Mouse (Mus musculus) embryonic facial prominence, embryonic 11.5 days (tissue): ENCODE measurements at regions not wholly inside any gene's neighbourhood (a gene's known extent, or its start where the extent isn't known, plus 50 kb on each side); places are given as distances from the start of the nearest gene placed in this dataset.

Experiments
- ATAC-seq: fragments of 200-750 bp; cut with Nextera tagmentation; replicated peaks from 2 replicates; pipeline ENCODE4 v1.8.0; 2017; ENCODE audit warnings: low read depth; ENCODE audit not compliant: insufficient number of reproducible peaks, low FRiP score, low TSS enrichment
- DNase-seq: peaks from one replicate; pipeline ENCODE4 v3.0.0-alpha.2; 2015; ENCODE audit warnings: low spot score
- H3K27ac ChIP-seq: fragments of 300-500 bp; sonication (generic); replicated peaks from 2 replicates; pipeline ENCODE4 v1.5.1; 2014; ENCODE audit warnings: mild to moderate bottlenecking, low read depth, low read length, control low read depth
- H3K27me3 ChIP-seq: fragments of 300-500 bp; sonication (generic); 2 replicates; pipeline ENCODE4 v1.6.1; 2014; ENCODE audit warnings: mild to moderate bottlenecking, low read length, moderate library complexity, mixed read lengths; ENCODE audit not compliant: control insufficient read depth, insufficient read depth
- H3K36me3 ChIP-seq: fragments of 300-500 bp; sonication (generic); replicated peaks from 2 replicates; pipeline ENCODE4 v1.6.1; 2014; ENCODE audit warnings: low read depth, mild to moderate bottlenecking, low read length, moderate library complexity, mixed read lengths; ENCODE audit not compliant: control insufficient read depth, insufficient read depth
- H3K4me1 ChIP-seq: fragments of 300-500 bp; sonication (generic); 2 replicates; pipeline ENCODE4 v1.6.1; 2014; ENCODE audit warnings: low read length, mixed read lengths; ENCODE audit not compliant: control insufficient read depth, insufficient read depth
- H3K4me2 ChIP-seq: fragments of 300-500 bp; sonication (generic); 2 replicates; pipeline ENCODE4 v1.6.1; 2014; ENCODE audit warnings: low read depth, mild to moderate bottlenecking, control low read depth, low read length, moderate library complexity
- H3K4me3 ChIP-seq: fragments of 300-500 bp; sonication (generic); 2 replicates; pipeline ENCODE4 v1.5.1; 2014; ENCODE audit warnings: low read depth, low read length, control low read depth
- H3K9ac ChIP-seq: fragments of 300-500 bp; sonication (generic); replicated peaks from 2 replicates; pipeline ENCODE4 v1.6.1; 2014; ENCODE audit warnings: mild to moderate bottlenecking, control low read depth, low read length
- H3K9me3 ChIP-seq: fragments of 300-500 bp; sonication (generic); replicated peaks from 2 replicates; pipeline ENCODE4 v1.6.1; 2016; ENCODE audit warnings: mild to moderate bottlenecking, low read length, inconsistent platforms, mixed read lengths; ENCODE audit not compliant: control insufficient read depth
- WGBS: fragments of 180-500 bp; shearing (Covaris S2); extraction: QIAGEN DNeasy Blood & Tissue Kit; methylation state at CpG from one replicate; pipeline ENCODE4 v1.1.7; 2014; 5-methylcytosine and 5-hydroxymethylcytosine counted together

GRCm38 (mm10) chr4:72688842-72689241 is 163.6 kb downstream of the Aldoart1 start:
- H3K9me3 ChIP-seq: no peaks in the 10 kb centered on the region
- no peaks in the 10 kb centered on the region for H3K27me3 ChIP-seq
- H3K4me2 ChIP-seq: no peak overlapping the region
- no peak for DNase-seq
- no peak for ATAC-seq
- H3K36me3 ChIP-seq: no peaks in the 10 kb centered on the region
- no peak overlapping the region for H3K9ac ChIP-seq
- H3K27ac ChIP-seq: no peak overlapping the region
- H3K4me3 ChIP-seq: no peak overlapping the region
- no peaks in the 10 kb centered on the region for H3K4me1 ChIP-seq
- WGBS: 84% methylated on average over 4 of the region's 4 CpGs

GRCm38 (mm10) chr4:72674006-72674405 is 178.4 kb downstream of the Aldoart1 start:
- ATAC-seq: no peak
- H3K4me2 ChIP-seq: no peak overlapping the region
- H3K27ac ChIP-seq: no peak overlapping the region

GRCm38 (mm10) chr4:72671652-72672411 is 180.6 kb downstream of the Aldoart1 start:
- H3K27me3 ChIP-seq: no peaks in the 10 kb centered on the region
- no peaks in the 10 kb centered on the region for H3K36me3 ChIP-seq
- ATAC-seq (peak; percentile 62; the same call in 1 of the 2 replicates), DNase-seq (peak; percentile 22)
- no peak overlapping the region for H3K4me3 ChIP-seq
- H3K4me2 ChIP-seq: no peak overlapping the region
- no peak overlapping the region for H3K9ac ChIP-seq
- 61% methylated on average over 5 of the region's 5 CpGs for WGBS
- H3K27ac ChIP-seq: no peak overlapping the region
- H3K9me3 ChIP-seq: no peaks in the 10 kb centered on the region
- no peaks in the 10 kb centered on the region for H3K4me1 ChIP-seq

More at GRCm38 (mm10) chr4:72674006-72674405, 178.4 kb downstream of the Aldoart1 start:
- Histone ChIP-seq H3K4me3 (no peak overlapping the region), H3K9me3 (no peaks in the 10 kb centered on the region), H3K9ac (no peak overlapping the region), H3K4me1 (no peaks in the 10 kb centered on the region), H3K27me3 (no peaks in the 10 kb centered on the region), H3K36me3 (no peaks in the 10 kb centered on the region)
- DNase-seq: no peak
- WGBS: 72% methylated on average over 2 of the region's 2 CpGs

GRCm38 (mm10) chr4:72669827-72670494 is 182.5 kb downstream of the Aldoart1 start:
- ATAC-seq: no peak
- 79% methylated on average over 5 of the region's 5 CpGs for WGBS

GRCm38 (mm10) chr4:72664379-72664778 is 188.1 kb downstream of the Aldoart1 start:
- H3K4me2 ChIP-seq: no peak overlapping the region
- no peaks in the 10 kb centered on the region for H3K27me3 ChIP-seq
- H3K36me3 ChIP-seq: no peaks in the 10 kb centered on the region
- ATAC-seq (no peak), DNase-seq (no peak)
- no peaks in the 10 kb centered on the region for H3K9me3 ChIP-seq
- no peak overlapping the region for H3K4me3 ChIP-seq
- H3K4me1 ChIP-seq: no peaks in the 10 kb centered on the region
- H3K9ac ChIP-seq: no peak overlapping the region
- H3K27ac ChIP-seq: no peak overlapping the region

More at GRCm38 (mm10) chr4:72669827-72670494, 182.5 kb downstream of the Aldoart1 start:
- H3K9ac ChIP-seq: no peak overlapping the region
- no peak overlapping the region for H3K4me2 ChIP-seq
- H3K27me3 ChIP-seq: no peaks in the 10 kb centered on the region
- DNase-seq: no peak
- no peaks in the 10 kb centered on the region for H3K4me1 ChIP-seq
- no peak overlapping the region for H3K4me3 ChIP-seq
- H3K9me3 ChIP-seq: no peaks in the 10 kb centered on the region
- no peak overlapping the region for H3K27ac ChIP-seq
- no peaks in the 10 kb centered on the region for H3K36me3 ChIP-seq

- Histone ChIP-seq H3K4me2 (no peak overlapping the region), H3K4me1 (no peaks in the 10 kb centered on the region), H3K9me3 (no peaks in the 10 kb centered on the region), H3K27me3 (no peaks in the 10 kb centered on the region), H3K27ac (no peak overlapping the region), H3K9ac (no peak overlapping the region), H3K4me3 (no peak overlapping the region), H3K36me3 (no peaks in the 10 kb centered on the region)
- DNase-seq: no peak
- ATAC-seq: no peak
These were observed 190.0 kb downstream of the Aldoart1 start for GRCm38 (mm10) chr4:72662477-72662876.

- no peak overlapping the region for H3K9ac ChIP-seq
- H3K4me3 ChIP-seq: no peak overlapping the region
- no peaks in the 10 kb centered on the region for H3K27me3 ChIP-seq
- ATAC-seq (no peak), DNase-seq (no peak)
- WGBS: 94% methylated on average over 1 of the region's 1 CpGs
- H3K36me3 ChIP-seq: no peaks in the 10 kb centered on the region
- H3K4me2 ChIP-seq: no peak overlapping the region
- no peak overlapping the region for H3K27ac ChIP-seq
- no peaks in the 10 kb centered on the region for H3K4me1 ChIP-seq
- H3K9me3 ChIP-seq: no peaks in the 10 kb centered on the region
These were observed 196.2 kb downstream of the Aldoart1 start for GRCm38 (mm10) chr4:72656206-72656605.

GRCm38 (mm10) chr4:72647130-72647529 is 205.3 kb downstream of the Aldoart1 start:
- ATAC-seq (no peak), DNase-seq (no peak)
- no peaks in the 10 kb centered on the region for H3K9me3 ChIP-seq
- H3K9ac ChIP-seq: no peak overlapping the region
- no peak overlapping the region for H3K4me2 ChIP-seq
- no peaks in the 10 kb centered on the region for H3K36me3 ChIP-seq
- H3K4me1 ChIP-seq: no peaks in the 10 kb centered on the region
- H3K27ac ChIP-seq: no peak overlapping the region
- no peaks in the 10 kb centered on the region for H3K27me3 ChIP-seq
- no peak overlapping the region for H3K4me3 ChIP-seq
- 82% methylated on average over 1 of the region's 1 CpGs for WGBS
